Mouse (Mus musculus) intestine, embryonic 14.5 days (tissue): ENCODE data around the gene Prnd. TPM values are rescaled to one million over a fixed set of nuclear protein-coding genes. Genes with fewer than 3 reads are reported as not detected.

Source experiments
- ATAC-seq: fragments of 200-750 bp; cut with Nextera tagmentation; replicated peaks from 2 replicates; pipeline ENCODE4 v1.8.0; 2017; ENCODE audit warnings: low read depth, moderate number of reproducible peaks, moderate TSS enrichment, moderate library complexity; ENCODE audit not compliant: low FRiP score, low TSS enrichment
- DNase-seq: peaks from one replicate; pipeline ENCODE4 v3.0.0-alpha.2; 2018; ENCODE audit warnings: low spot score
- H3K27ac ChIP-seq: fragments of 300-500 bp; sonication (generic); 2 replicates; pipeline ENCODE4 v1.5.1; 2014; ENCODE audit warnings: low read depth, mild to moderate bottlenecking, control low read depth
- H3K27me3 ChIP-seq: fragments of 300-500 bp; sonication (generic); replicated peaks from 2 replicates; pipeline ENCODE4 v1.6.1; 2014; ENCODE audit warnings: low read length, control low read depth; ENCODE audit not compliant: control insufficient read depth, insufficient read depth
- H3K36me3 ChIP-seq: fragments of 300-500 bp; sonication (generic); 2 replicates; pipeline ENCODE4 v1.6.1; 2014; ENCODE audit warnings: low read length, control low read depth; ENCODE audit not compliant: control insufficient read depth, insufficient read depth
- H3K4me1 ChIP-seq: fragments of 300-500 bp; sonication (generic); replicated peaks from 2 replicates; pipeline ENCODE4 v1.6.1; 2014; ENCODE audit warnings: low read length, control low read depth, mixed read lengths; ENCODE audit not compliant: control insufficient read depth, insufficient read depth
- H3K4me2 ChIP-seq: fragments of 300-500 bp; sonication (generic); 2 replicates; pipeline ENCODE4 v1.6.1; 2014; ENCODE audit warnings: low read length
- H3K4me3 ChIP-seq: fragments of 300-500 bp; sonication (generic); 2 replicates; pipeline ENCODE4 v1.5.1; 2014; ENCODE audit warnings: low read depth, low read length, control low read depth, mixed read lengths
- H3K9ac ChIP-seq: fragments of 300-500 bp; sonication (generic); 2 replicates; pipeline ENCODE4 v1.6.1; 2014; ENCODE audit warnings: mild to moderate bottlenecking, low read length
- H3K9me3 ChIP-seq: fragments of 300-500 bp; sonication (generic); 2 replicates; pipeline ENCODE4 v1.6.1; 2016; ENCODE audit warnings: low read length, control low read depth; ENCODE audit not compliant: control insufficient read depth
- WGBS: fragments of 180-500 bp; shearing (Covaris S2); extraction: QIAGEN DNeasy Blood & Tissue Kit; methylation state at CpG from one replicate; pipeline ENCODE4 v1.1.7; 2014; 5-methylcytosine and 5-hydroxymethylcytosine counted together
- polyA plus RNA-seq: library from polyadenylated mRNA; unstranded; fragments of >200 nt; fragmentation: Nextera tagmentation; extraction: Ambion mirVana; gene quantifications from 2 replicates; pipeline ENCODE4 v1.2.1, GENCODE M21; 2014

Prnd gene
- polyA plus RNA-seq, 1 experiment from 2014 or later = 43.0 TPM

- Histone ChIP-seq H3K27ac (no peak overlapping the region), H3K9ac (no peak overlapping the region), H3K4me1 (0 out of 2 replicates have a peak, but pooled peaks cover 5% of the 10 kb centered on the region), H3K27me3 (peaks cover 43% of the 10 kb centered on the region), H3K4me2 (peak overlapping the region; percentile 65), H3K9me3 (no peaks in the 10 kb centered on the region), H3K4me3 (peak overlapping the region; percentile 30; the same call in 1 of the 2 replicates), H3K36me3 (no peaks in the 10 kb centered on the region)
- ATAC-seq (no peak), DNase-seq (no peak)
- WGBS = 43% methylated on average over 9 of the region's 9 CpGs
These were observed 4.2 kb downstream of the Prnd start for GRCm38 (mm10) chr2:131954835-131955234.

- WGBS = 4% methylated on average over 17 of the region's 17 CpGs
- 0 out of 2 replicates have a peak, but pooled peaks have one; percentile 15 for ATAC-seq
- no peaks in the 10 kb centered on the region for H3K36me3 ChIP-seq
- H3K4me3 ChIP-seq = peak overlapping the region; percentile 30
- no peak overlapping the region for H3K27ac ChIP-seq
- peaks cover 41% of the 10 kb centered on the region for H3K27me3 ChIP-seq
- no peak overlapping the region for H3K9ac ChIP-seq
- DNase-seq = peak; percentile 66
- H3K9me3 ChIP-seq = no peaks in the 10 kb centered on the region
- H3K4me1 ChIP-seq = 0 out of 2 replicates have a peak, but pooled peaks cover 5% of the 10 kb centered on the region
- H3K4me2 ChIP-seq = peak overlapping the region; percentile 65
These were observed 4.6 kb downstream of the Prnd start for GRCm38 (mm10) chr2:131955264-131955663.

GRCm38 (mm10) chr2:131956336-131957256 is 5.9 kb downstream of the Prnd start:
- Histone ChIP-seq H3K4me2 (no peak overlapping the region), H3K27ac (no peak overlapping the region), H3K27me3 (peaks cover 34% of the 10 kb centered on the region), H3K4me3 (no peak overlapping the region), H3K36me3 (no peaks in the 10 kb centered on the region), H3K4me1 (0 out of 2 replicates have a peak, but pooled peaks cover 5% of the 10 kb centered on the region), H3K9me3 (no peaks in the 10 kb centered on the region), H3K9ac (no peak overlapping the region)
- 73% methylated on average over 7 of the region's 7 CpGs for WGBS
- DNase-seq (no peak), ATAC-seq (no peak)

GRCm38 (mm10) chr2:131957731-131958222 is 7.1 kb downstream of the Prnd start:
- no peak overlapping the region for H3K9ac ChIP-seq
- no peak overlapping the region for H3K4me3 ChIP-seq
- no peak overlapping the region for H3K4me2 ChIP-seq
- H3K27ac ChIP-seq = no peak overlapping the region
- WGBS = 49% methylated on average over 9 of the region's 9 CpGs
- no peak for DNase-seq
- H3K36me3 ChIP-seq = no peaks in the 10 kb centered on the region
- ATAC-seq = no peak
- 0 out of 2 replicates have a peak, but pooled peaks cover 5% of the 10 kb centered on the region for H3K4me1 ChIP-seq
- peaks cover 23% of the 10 kb centered on the region for H3K27me3 ChIP-seq
- no peaks in the 10 kb centered on the region for H3K9me3 ChIP-seq

GRCm38 (mm10) chr2:131961671-131962070 is 11.0 kb downstream of the Prnd start:
- H3K36me3 ChIP-seq = no peaks in the 10 kb centered on the region
- no peaks in the 10 kb centered on the region for H3K9me3 ChIP-seq

GRCm38 (mm10) chr2:131970597-131970996 is 19.9 kb downstream of the Prnd start:
- WGBS = 98% methylated on average over 2 of the region's 2 CpGs
- no peak overlapping the region for H3K4me2 ChIP-seq
- ATAC-seq (no peak), DNase-seq (no peak)
- H3K4me3 ChIP-seq = no peak overlapping the region
- no peaks in the 10 kb centered on the region for H3K27me3 ChIP-seq
- H3K9me3 ChIP-seq = no peaks in the 10 kb centered on the region
- no peaks in the 10 kb centered on the region for H3K36me3 ChIP-seq
- no peaks in the 10 kb centered on the region for H3K4me1 ChIP-seq
- no peak overlapping the region for H3K9ac ChIP-seq
- no peak overlapping the region for H3K27ac ChIP-seq

More at GRCm38 (mm10) chr2:131961671-131962070, 11.0 kb downstream of the Prnd start:
- 59% methylated on average over 2 of the region's 2 CpGs for WGBS
- no peak overlapping the region for H3K27ac ChIP-seq
- no peak overlapping the region for H3K4me3 ChIP-seq
- no peaks in the 10 kb centered on the region for H3K27me3 ChIP-seq
- H3K4me1 ChIP-seq = no peaks in the 10 kb centered on the region
- ATAC-seq (no peak), DNase-seq (no peak)
- no peak overlapping the region for H3K4me2 ChIP-seq
- H3K9ac ChIP-seq = no peak overlapping the region

GRCm38 (mm10) chr2:131971098-131971497 is 20.4 kb downstream of the Prnd start:
- no peaks in the 10 kb centered on the region for H3K4me1 ChIP-seq
- 77% methylated on average over 4 of the region's 4 CpGs for WGBS
- ATAC-seq = no peak
- no peak for DNase-seq
- no peaks in the 10 kb centered on the region for H3K27me3 ChIP-seq
- no peaks in the 10 kb centered on the region for H3K36me3 ChIP-seq
- H3K9me3 ChIP-seq = no peaks in the 10 kb centered on the region
- H3K27ac ChIP-seq = no peak overlapping the region
- no peak overlapping the region for H3K9ac ChIP-seq
- H3K4me2 ChIP-seq = no peak overlapping the region
- H3K4me3 ChIP-seq = no peak overlapping the region

GRCm38 (mm10) chr2:131976663-131977062 is 26.0 kb downstream of the Prnd start:
- no peak for DNase-seq
- no peak for ATAC-seq
- no peaks in the 10 kb centered on the region; the same call in 1 of the 2 replicates for H3K9me3 ChIP-seq
- no peaks in the 10 kb centered on the region for H3K4me1 ChIP-seq
- H3K4me3 ChIP-seq = no peak overlapping the region
- no peak overlapping the region for H3K9ac ChIP-seq
- H3K27ac ChIP-seq = no peak overlapping the region
- no peak overlapping the region for H3K4me2 ChIP-seq
- no peaks in the 10 kb centered on the region for H3K27me3 ChIP-seq
- 61% methylated on average over 3 of the region's 3 CpGs for WGBS
- no peaks in the 10 kb centered on the region for H3K36me3 ChIP-seq
